8 mouse cellular contexts compared by ENCODE assay signal in the genomic region with DNA sequence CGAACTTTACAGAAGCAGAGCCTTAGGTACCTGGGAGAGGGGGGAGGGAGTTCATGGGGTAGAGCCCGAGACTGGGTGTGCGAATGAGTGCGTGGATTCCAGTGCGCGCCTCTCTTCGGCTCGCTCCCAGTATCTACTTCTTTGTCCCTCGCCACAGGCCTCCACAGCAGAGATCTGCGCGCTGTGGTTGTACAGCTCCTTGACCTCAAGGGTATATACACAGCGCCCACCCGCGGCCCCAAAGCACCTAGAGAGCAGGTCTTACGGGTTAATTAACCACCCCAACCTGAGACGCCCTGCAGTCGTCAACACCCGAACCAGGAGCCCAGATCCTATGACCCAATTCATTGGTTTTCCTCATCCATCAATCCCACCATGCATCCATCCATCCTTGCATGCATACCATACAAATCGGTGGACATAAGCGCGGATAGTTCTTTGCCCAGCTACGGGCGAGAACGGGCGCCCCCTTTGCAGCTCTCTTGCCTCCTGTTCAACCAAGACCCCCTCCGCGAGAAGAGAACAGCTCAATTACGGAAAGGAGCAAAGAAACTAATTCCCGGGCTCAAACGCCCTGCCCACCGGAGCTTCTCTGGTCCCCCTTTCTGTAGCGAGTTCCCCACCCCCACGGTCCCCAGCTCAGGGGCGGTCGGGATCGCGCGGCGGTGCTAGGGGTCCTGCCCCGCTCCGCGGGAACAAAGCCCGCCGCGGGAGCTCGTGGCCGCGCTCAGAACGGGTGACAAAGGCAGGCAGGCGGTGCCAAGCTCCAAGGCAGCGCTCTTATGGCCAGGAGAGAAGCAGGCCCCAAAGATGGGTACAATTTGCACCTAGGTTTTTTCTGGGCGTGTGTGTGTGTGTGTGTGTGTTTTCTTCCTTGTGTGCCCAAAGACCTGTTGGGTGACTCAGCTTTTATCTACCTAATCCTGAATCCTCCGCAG. TPM values are rescaled to one million over a fixed set of nuclear protein-coding genes. Genes with fewer than 3 reads are reported as not detected.
DNase-seq lines count a peak whose midpoint lies in the region; ATAC-seq and TF ChIP-seq lines count a peak whose summit lies in the region.

No protein-coding gene starts in this region.

- H3K4me3 ChIP-seq in lung, postnatal 0 days (ENCODE audit: low read depth, low read length), result peak overlapping the region; percentile 26
- peak overlapping the region; percentile 47 for H3K4me3 ChIP-seq in embryonic facial prominence, embryonic 15.5 days (replicated peaks)
- H3K4me3 ChIP-seq in midbrain, embryonic 11.5 days (ENCODE audit: low read depth, low read length), result peak overlapping the region; percentile 100

- H3K27ac ChIP-seq in lung, postnatal 0 days (ENCODE audit: low read length), result no peak overlapping the region
- H3K27ac ChIP-seq in embryonic facial prominence, embryonic 15.5 days (replicated peaks), result peak overlapping the region; percentile 65; the same call in 1 of the 2 replicates
- H3K27ac ChIP-seq in midbrain, embryonic 11.5 days (ENCODE audit: low read depth, low read length), result peak overlapping the region; percentile 93

- TF ChIP-seq EP300 in lung, postnatal 0 days (IDR thresholded peaks at IDR 0.05), result no peak

- no peak for TF ChIP-seq CTCF in lung, postnatal 0 days (IDR thresholded peaks at IDR 0.05)

- no peak for ATAC-seq in lung, postnatal 0 days
- ATAC-seq in embryonic facial prominence, embryonic 15.5 days (ENCODE audit: insufficient number of reproducible peaks, low FRiP score, low TSS enrichment, low read depth), result peak; percentile 41; the same call in 1 of the 2 replicates
- ATAC-seq in midbrain, embryonic 11.5 days (ENCODE audit: low FRiP score), result peak; percentile 81

- 0 out of 2 replicates have a peak overlapping the region, but pooled peaks have one; percentile 19 for H3K4me2 ChIP-seq in lung, postnatal 0 days (replicated peaks; ENCODE audit: low read depth, low read length)
- peak overlapping the region; percentile 83 for H3K4me2 ChIP-seq in embryonic facial prominence, embryonic 15.5 days (replicated peaks)
- peak overlapping the region; percentile 97 for H3K4me2 ChIP-seq in midbrain, embryonic 11.5 days

- H3K36me3 ChIP-seq in lung, postnatal 0 days (ENCODE audit: insufficient read depth, low read length), result no peaks in the 10 kb centered on the region
- no peaks in the 10 kb centered on the region for H3K36me3 ChIP-seq in embryonic facial prominence, embryonic 15.5 days
- H3K36me3 ChIP-seq in midbrain, embryonic 11.5 days (ENCODE audit: control insufficient read depth, insufficient read depth, low read length), result no peaks in the 10 kb centered on the region

- DNase-seq in lung, postnatal 0 days (ENCODE audit: low spot score), result no peak
- no peak for DNase-seq in lung, postnatal 4 days
- DNase-seq in kidney, adult 18-20 months, result peak; percentile 53
- peak; percentile 98 for DNase-seq in midbrain, embryonic 11.5 days (ENCODE audit: low spot score, missing footprints)
- DNase-seq in adipocyte (ENCODE audit: low spot score), result no peak
- no peak for DNase-seq in ovary, adult 18-20 months (ENCODE audit: low spot score)
- DNase-seq in adrenal gland, adult 18-20 months (ENCODE audit: low spot score in 2 of 2), result no peak

- peaks cover 73% of the 10 kb centered on the region for H3K27me3 ChIP-seq in lung, postnatal 0 days (replicated peaks; ENCODE audit: insufficient read depth, low read length)
- peaks cover 80% of the 10 kb centered on the region for H3K27me3 ChIP-seq in embryonic facial prominence, embryonic 15.5 days
- H3K27me3 ChIP-seq in midbrain, embryonic 11.5 days (ENCODE audit: control insufficient read depth, insufficient read depth, low read length), result no peaks in the 10 kb centered on the region

- WGBS in lung, postnatal 0 days, result 3% methylated on average over 52 of the region's 53 CpGs
- under 1% methylated on average over 53 of the region's 53 CpGs for WGBS in embryonic facial prominence, embryonic 15.5 days
- 0% methylated on average over 53 of the region's 53 CpGs for WGBS in midbrain, embryonic 11.5 days

- H3K9me3 ChIP-seq in lung, postnatal 0 days (ENCODE audit: low read length), result no peaks in the 10 kb centered on the region
- no peaks in the 10 kb centered on the region for H3K9me3 ChIP-seq in embryonic facial prominence, embryonic 15.5 days (replicated peaks)
- H3K9me3 ChIP-seq in midbrain, embryonic 11.5 days (ENCODE audit: control insufficient read depth, low read length), result no peaks in the 10 kb centered on the region

- H3K9ac ChIP-seq in lung, postnatal 0 days (replicated peaks; ENCODE audit: low read depth), result no peak overlapping the region
- H3K9ac ChIP-seq in embryonic facial prominence, embryonic 15.5 days, result peak overlapping the region; percentile 23; the same call in 1 of the 2 replicates
- peak overlapping the region; percentile 93 for H3K9ac ChIP-seq in midbrain, embryonic 11.5 days (ENCODE audit: low read length)

- H3K4me1 ChIP-seq in lung, postnatal 0 days (ENCODE audit: insufficient read depth, low read depth, low read length), result no peaks in the 10 kb centered on the region
- peaks cover 29% of the 10 kb centered on the region for H3K4me1 ChIP-seq in embryonic facial prominence, embryonic 15.5 days
- H3K4me1 ChIP-seq in midbrain, embryonic 11.5 days (ENCODE audit: control insufficient read depth, insufficient read depth, low read length), result peaks cover 46% of the 10 kb centered on the region

RNA-seq across cellular contexts. Expression of a gene that starts 9.1 kb away (rescaled TPM):
- polyA plus RNA-seq in lung, postnatal 0 days (2015; fragmentation: Nextera tagmentation; extraction: Ambion mirVana), result 0.05 and 0.10 TPM in 2 replicates
- 3.9 and 4.4 TPM in 2 replicates for polyA plus RNA-seq in embryonic facial prominence, embryonic 15.5 days (2015; fragmentation: Nextera tagmentation; extraction: Ambion mirVana)
- polyA plus RNA-seq in midbrain, embryonic 11.5 days (2014; fragmentation: Nextera tagmentation; extraction: Ambion mirVana), result 26.3 and 27.9 TPM in 2 replicates
- total RNA-seq in adrenal gland, adult 18-20 months (2021), result not detected

Comparison
In these comparisons a context has a peak if more than half of its experiments do, and no peak if none do; other contexts are left out.
1. DNase-seq: peak in kidney, adult 18-20 months (single experiment) and midbrain, embryonic 11.5 days (single experiment); none in lung, postnatal 0 days (single experiment), lung, postnatal 4 days (0 of 2), adipocyte (single experiment), ovary, adult 18-20 months (single experiment) and adrenal gland, adult 18-20 months (0 of 2).
2. H3K4me2 ChIP-seq: peak in every context shown above with its lines; median percentile 97 in midbrain, embryonic 11.5 days; 83 in embryonic facial prominence, embryonic 15.5 days; 19 in lung, postnatal 0 days.
3. H3K4me3 ChIP-seq: peak in every context shown above with its lines; median percentile 100 in midbrain, embryonic 11.5 days; 47 in embryonic facial prominence, embryonic 15.5 days; 26 in lung, postnatal 0 days.